Mouse (Mus musculus) frontal cortex, postnatal 25 days (tissue): Measurements from ENCODE around the gene Mthfd1l.
"Not testable (repeated sequence)": the region's sequence is repeated elsewhere in the genome, so short reads cannot be mapped to it uniquely, and the experiment has no call there.

Experiments used
- DNase-seq, 2 experiments: peaks; one replicate each; pipeline ENCODE4 v3.0.0; 2022; ENCODE audit warnings: low spot score in 2 of 2

The Mthfd1l gene

DNA sequence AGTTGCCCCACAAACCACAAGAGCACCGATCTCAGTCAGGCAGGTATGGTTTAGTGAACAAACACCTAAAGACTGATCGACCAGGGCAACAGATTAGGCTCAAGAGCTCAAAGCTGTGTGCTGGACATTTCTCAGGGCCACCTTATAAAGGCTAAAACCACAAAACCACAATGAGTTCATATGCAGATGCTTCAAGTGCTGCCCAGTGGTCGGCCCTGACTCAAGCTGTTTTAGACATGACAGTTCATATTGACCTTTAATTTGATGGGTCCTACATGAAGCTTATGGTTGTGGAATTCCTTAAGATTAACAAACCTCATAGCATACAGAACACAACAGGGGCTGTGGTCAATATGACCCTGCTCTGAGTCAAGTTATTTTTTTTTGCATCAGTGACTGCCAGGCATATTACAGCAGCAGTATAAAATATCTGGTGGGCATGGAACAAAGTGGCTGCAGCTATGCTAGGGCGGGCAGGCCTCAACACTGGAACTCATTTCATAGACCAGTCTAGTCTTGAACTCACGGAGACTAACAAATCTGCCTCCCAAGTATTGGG is 227.7 kb downstream of the Mthfd1l start:
- DNase-seq: no peak

GRCm38 (mm10) chr10:4201141-4201540 is 228.2 kb downstream of the Mthfd1l start:
- no peak for DNase-seq

DNA sequence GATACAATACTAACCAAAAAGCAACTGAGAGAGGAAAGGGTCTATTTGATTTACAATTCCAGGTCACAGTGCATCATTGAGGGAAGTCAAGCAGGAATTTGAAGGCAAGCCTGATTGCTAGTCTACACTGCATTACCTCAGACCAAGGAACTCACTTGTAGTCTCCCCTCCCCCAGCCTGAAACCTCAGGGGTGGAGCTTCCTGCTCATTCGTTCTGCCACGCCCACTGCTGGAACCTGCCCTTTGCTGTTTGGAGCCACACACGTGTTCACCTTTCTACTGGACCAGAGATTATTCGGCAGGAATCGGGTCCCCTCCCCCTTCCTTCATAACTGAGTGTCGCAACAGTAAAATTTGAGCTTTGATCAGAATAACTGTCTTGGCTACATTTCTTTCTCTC is 230.7 kb downstream of the Mthfd1l start:
- not testable (repeated sequence) for DNase-seq

- DNase-seq: no peak
These were observed 236.1 kb downstream of the Mthfd1l start for GRCm38 (mm10) chr10:4209040-4209439.

- no peak for DNase-seq
These were observed 237.6 kb downstream of the Mthfd1l start for GRCm38 (mm10) chr10:4210313-4211066.

GRCm38 (mm10) chr10:4211067-4211447 is 238.1 kb downstream of the Mthfd1l start:
- DNase-seq: no peak
